Mouse (Mus musculus): Measurements from ENCODE around the gene Olfr1442. TPM values are rescaled to one million over a fixed set of nuclear protein-coding genes. Genes with fewer than 3 reads are reported as not detected.

The Olfr1442 gene
- total RNA-seq, 2 experiments from 2014 or later: not detected

Other genes with a start within 250 kb of the Olfr1442 start
- not detected for gene Pfpl, start 242.5 kb upstream of the Olfr1442 start, total RNA-seq (2021)
- gene Mpeg1, start 209.7 kb upstream of the Olfr1442 start, total RNA-seq (2021): 1 to 10 TPM in 1 of 2 experiments, under 1 TPM in 1; 0.80 to 1.6 TPM
- 1 to 10 TPM; 2.9 to 3.7 TPM for gene Dtx4, start 169.0 kb upstream of the Olfr1442 start, total RNA-seq (2021)
- gene Fam111a, start 124.7 kb upstream of the Olfr1442 start, total RNA-seq (2021): 1 to 10 TPM; 1.3 to 2.7 TPM
- gene Gm4952, start 70.5 kb upstream of the Olfr1442 start, total RNA-seq (2021): not detected
- not detected for gene Glyat, start 37.1 kb upstream of the Olfr1442 start, total RNA-seq (2021)
- not detected for gene Olfr1443, start 7.7 kb downstream of the Olfr1442 start, total RNA-seq (2021)
- gene Keg1, start 25.3 kb downstream of the Olfr1442 start, total RNA-seq (2021): under 1 TPM; 0.14 to 0.39 TPM
- 1 to 10 TPM; 1.8 to 2.0 TPM for gene Cntf, start 95.2 kb downstream of the Olfr1442 start, total RNA-seq (2021)
- 100 to 1,000 TPM; 131 to 144 TPM for gene Zfp91, start 125.7 kb downstream of the Olfr1442 start, total RNA-seq (2021)
- under 1 TPM; 0.25 to 0.38 TPM for gene Lpxn, start 125.8 kb downstream of the Olfr1442 start, total RNA-seq (2021)
- gene Gm5244, start 176.2 kb downstream of the Olfr1442 start, total RNA-seq (2021): not detected
- not detected for gene Olfr1444, start 186.8 kb downstream of the Olfr1442 start, total RNA-seq (2021)
- gene Olfr1445, start 213.4 kb downstream of the Olfr1442 start, total RNA-seq (2021): not detected
- gene Olfr1446, start 223.1 kb downstream of the Olfr1442 start, total RNA-seq (2021): not detected
- gene Olfr1447, start 233.3 kb downstream of the Olfr1442 start, total RNA-seq (2021): not detected

Measured in gastrocnemius, adult 18-20 months (tissue).